Mouse (Mus musculus) right cerebral cortex, postnatal 4 days (tissue): Measurements from ENCODE around the gene Rnf207.
A peak's percentile ranks its signal among the peaks of the same experiment; 100 is the strongest.

ENCODE experiments used
- DNase-seq: peaks from one replicate; pipeline ENCODE4 v3.0.0-alpha.2; 2022

Rnf207 gene

DNA sequence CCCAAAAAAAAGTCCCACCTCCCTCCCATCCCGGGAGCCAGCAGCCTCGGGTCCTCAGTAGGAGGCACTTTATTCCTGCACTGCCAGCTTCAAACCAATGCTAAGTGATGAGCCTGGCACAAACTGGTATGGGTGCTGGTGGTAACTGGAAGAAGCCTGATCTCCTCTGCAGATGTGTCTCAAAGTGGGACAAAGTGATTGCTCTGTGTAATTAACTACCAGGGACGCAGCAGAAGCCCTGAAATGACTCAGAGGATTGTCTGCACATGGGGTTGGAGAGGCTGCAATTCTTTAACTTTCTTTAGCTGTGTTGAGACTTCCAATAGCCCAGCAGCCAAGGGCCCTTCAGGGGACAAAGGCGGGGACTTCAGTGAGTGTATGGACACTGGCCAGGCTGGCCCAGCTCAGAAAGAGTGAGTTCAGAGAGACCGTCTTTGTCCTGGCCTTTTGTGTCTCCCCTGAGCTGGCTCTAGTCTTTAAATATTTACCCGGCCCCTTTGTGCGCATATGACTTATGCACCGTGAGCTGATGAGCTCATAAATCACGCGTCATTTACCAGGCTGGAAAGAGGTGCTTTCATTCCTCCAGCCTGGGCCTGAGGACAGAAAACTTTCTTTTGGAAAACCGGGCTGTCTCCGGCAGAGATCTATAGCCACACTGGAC is 26.6 kb downstream of the Rnf207 start:
- DNase-seq, result no peak

DNA sequence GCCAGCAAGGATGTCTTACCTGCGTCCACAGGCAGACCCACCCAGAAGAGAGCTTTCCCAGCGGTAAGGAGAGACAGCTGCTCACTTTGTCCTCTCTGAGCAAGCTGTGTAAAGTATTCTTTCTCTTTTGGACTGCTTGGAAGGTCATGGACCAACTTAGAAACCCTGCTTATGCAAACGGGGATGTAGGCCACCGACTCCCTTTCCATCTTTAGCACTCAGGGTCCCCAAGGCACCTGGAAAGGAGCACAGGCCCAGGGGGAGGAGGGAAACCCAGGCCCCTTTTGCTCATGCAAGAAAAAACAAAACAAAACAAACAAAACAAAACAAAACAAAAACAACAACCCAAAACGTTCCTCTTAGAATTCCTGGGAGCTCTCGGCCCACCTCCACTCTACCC is 27.2 kb downstream of the Rnf207 start, which contains the start of gene Hes3:
Hes3 (minus strand) TSS at position 101 of the 400 bp plus-strand sequence.
- no peak for DNase-seq

DNA sequence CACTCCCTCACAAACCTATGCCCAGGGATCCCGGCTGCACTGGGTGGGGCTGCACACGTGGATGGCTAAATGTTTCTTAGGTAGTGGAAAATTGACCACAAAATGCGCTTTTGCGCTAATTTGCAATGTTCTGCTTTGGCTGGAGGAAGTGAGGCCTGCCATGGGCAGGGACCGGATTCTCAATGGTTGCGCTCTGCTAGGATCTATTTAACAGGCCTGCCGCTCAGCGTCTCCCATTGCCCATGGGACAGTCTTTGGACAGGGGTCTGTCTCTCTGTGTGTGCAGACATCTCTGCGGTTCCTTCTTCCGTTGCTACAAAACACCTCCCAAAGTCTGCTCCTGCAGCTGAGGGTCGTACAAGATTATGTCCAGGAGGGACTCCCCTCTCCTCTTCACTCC is 27.8 kb downstream of the Rnf207 start:
- DNase-seq, result no peak

DNA sequence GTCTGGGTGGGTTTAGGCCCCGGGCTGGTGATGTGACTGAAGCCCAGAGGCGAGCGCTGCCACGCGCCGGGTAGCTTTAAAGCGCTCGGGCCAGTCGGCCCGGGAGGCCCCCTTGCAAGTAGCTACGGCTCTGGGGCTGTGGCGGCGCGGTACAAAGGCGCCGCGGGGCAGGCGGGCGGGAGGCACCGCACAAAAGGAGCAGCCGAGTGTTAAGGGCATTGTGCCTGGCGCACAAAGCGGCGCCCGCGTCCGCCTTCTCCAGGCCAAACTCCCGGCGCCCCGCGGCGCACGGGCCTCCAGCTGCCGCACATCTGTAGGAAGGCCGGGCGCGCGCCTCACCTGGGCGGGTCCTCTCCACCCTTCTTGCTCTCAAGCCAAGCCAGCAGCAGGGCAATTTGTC is 28.4 kb downstream of the Rnf207 start:
- DNase-seq, result no peak

DNA sequence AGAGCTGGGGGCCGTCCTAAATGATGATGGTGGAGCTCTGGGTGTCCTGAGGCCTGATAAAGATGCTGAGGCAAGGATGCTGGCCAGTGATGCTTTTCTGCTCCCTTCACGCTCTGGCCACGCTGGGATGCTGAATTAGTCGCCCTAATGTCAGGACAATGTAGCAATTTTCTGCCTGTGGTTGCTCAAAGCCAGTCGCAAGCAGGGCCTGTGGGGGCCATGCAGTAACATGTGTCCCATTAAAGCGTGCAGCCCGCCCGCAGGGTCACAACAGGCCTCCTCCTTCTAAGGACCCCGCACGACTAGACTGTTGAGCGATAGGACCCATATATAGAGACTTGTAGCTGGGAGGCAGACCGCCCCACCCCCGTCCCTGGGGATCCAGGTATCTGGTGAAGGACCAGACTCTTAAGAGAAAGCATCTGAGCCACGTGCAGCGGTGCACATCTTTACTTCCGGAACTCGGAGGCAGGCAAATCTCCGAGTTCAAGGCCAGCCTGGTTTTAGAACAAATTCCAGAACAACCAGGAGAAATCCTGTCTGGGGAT is 30.3 kb downstream of the Rnf207 start:
- DNase-seq, result no peak

DNA sequence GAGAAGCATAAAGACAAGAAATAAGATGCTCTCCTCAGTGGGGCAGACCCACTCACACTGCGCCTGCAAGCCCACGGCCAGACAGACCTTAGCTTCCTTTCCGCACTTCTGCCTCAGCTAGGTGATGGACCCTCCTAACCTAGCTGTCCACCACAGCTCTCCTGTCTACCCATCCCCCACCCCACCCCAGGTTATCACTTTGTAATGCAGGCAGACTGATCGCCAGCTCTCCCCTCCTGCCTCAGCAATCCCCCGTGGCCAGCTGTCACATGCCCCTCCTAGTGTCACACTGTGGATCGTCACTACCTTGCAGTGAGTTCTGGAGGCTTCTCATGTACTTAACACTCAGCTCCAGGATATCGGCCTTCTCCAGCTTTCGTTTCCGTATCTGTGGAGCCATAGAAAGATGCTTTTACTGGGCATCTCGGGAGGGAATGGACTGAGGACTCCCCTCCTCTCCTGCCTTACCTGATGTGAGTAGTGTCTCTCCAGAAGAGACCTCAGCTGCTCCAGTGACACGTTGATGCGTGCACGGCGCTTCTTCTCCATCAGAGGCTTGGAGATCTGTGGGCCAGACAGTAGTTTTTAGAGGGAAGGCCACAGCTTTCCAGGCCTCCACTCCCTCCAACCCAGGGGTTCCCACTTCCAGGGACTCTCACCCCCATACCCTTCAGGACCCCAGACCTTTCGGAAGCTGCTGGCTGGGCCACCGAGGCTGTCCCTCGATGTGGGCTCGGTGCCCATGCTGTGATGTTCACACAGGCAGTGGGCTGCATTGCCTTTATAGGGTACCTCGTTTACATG is 31.3 kb downstream of the Rnf207 start:
- no peak for DNase-seq

DNA sequence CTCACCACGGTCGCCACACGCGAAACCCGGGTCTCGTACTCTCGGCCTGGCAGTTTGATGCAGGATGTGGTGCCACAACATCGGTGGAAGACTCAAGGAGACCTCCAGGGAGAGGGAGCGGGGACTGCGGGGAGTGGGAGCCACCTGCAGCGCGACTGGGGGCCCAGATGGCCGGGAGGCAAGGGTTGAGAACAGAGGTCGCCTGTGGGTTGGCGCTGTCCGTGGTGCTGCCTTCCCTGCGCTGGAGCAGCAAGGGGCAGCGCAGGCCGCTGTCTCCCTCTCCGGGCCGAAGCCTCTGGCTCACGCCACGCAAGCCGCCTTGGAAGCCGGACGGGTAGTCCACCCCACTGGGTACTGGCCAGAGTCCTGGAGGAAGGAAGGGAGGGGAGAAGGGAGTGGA is 31.9 kb downstream of the Rnf207 start:
- DNase-seq, result peak; percentile 49

DNA sequence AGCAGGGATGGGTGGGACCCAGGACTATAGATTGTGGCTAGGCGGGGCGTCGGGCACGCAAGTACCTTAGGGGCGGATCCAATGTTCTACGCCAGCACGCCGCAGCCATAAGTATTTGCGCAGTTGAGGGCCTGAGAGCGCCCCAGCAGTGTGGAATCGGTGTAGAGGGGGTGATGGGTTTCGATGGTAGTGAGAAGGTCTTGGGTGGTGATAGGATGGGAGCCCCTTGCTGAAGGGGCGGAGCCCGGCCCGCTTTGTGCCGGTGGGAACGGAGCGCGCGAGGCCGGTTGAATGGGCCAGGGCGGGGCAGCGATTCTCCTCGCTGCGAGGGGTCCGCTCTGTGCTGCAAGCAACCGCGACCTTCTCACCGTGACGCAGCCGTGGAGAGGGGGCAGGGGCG is 32.6 kb downstream of the Rnf207 start:
- peak; percentile 40 for DNase-seq

DNA sequence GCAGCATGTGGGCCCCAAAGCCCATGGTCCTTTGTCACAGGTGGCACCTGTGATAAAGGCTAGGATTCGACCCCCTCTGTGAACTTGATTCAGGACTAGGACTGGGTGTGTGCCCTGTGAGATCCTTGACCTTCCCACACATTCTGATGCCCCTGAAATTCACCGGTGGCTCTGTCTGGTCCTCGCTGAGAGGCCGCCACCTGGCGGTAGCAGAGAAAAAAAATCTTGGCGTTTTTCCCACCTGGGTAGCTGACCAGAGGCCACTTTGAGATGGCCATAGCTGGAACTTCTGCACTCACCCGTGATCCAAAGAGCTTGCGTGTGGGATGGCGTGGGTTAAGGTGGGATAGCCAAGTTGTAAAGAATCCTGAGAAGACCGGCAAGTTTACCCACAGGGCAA is 33.3 kb downstream of the Rnf207 start:
- peak; percentile 33 for DNase-seq

DNA sequence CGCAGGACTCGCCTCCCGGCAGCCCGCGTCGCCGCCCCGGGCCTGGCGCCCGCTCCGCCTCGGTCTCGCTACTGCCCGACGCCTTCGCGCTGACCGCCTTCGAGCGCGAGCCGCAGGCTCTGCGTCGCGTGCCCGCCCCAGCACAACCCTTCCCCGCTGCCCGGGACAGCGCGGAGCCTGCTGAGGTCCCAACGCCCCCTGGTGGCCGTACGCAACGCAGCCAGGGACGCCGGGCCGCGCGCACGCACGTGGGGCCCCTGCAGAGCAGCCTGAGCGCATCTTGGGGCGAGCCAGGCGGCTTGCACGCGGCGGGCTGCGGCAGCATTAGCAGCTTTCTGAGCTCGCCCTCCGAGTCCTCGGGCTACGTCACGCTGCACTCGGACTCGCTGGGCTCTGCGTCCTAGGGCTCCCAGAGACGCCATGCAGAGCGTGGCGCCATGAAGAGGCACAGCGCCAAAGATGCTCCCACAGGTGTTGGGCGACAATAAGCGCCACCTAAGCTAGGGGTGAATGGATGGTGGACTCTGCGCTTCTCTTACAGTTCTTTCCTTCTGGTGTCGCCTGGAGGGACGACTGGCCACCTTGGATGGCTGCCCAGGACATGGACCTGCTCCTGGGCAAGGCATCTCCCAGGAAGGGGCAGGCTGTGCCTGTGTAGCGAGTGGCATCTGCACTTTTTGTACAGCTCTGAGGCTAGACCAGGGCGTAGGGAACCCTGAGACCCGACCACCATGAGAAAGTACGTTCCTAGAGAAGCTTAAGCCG is 35.4 kb downstream of the Rnf207 start:
- DNase-seq, result peak; percentile 89

DNA sequence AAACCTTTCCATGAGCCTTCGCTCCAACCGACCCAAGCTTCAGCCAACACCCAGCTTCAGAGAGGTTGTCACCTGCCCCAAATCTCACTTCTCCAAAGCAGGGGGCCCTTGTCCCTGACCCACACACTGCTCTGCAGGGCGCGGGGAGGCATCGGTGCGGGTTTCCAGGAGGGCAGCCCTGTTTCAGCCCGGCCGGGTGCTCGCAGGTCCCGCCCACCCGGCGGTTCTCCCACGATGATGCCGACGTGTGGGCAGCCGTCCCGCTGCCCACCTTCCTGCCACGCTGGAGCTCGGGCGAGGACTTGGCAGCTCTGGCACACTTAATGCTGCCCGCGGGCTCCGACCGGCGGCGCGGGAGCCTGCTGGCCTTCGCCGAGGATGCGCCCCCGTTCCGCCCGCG is 36.1 kb downstream of the Rnf207 start:
- DNase-seq, result no peak

DNA sequence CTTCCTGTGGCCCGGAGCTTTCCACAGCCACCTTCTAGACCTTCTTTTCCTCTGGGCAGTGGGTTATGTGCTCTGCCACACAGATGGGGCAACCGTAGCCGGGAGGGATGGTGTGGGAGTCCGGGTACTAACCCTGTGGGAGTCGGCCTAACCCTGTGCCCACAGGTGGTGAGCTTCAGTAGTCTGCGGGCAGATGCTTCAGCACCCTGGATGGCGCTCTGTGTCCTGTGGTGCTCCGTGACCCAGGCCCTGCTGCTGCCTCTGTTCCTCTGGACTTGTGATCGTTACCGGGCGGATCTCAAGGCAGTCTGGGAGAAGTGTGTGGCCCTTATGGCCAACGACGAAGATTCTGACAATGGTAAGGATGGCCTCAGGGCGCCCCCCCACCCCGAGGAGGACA is 37.2 kb downstream of the Rnf207 start:
- DNase-seq, result no peak

DNA sequence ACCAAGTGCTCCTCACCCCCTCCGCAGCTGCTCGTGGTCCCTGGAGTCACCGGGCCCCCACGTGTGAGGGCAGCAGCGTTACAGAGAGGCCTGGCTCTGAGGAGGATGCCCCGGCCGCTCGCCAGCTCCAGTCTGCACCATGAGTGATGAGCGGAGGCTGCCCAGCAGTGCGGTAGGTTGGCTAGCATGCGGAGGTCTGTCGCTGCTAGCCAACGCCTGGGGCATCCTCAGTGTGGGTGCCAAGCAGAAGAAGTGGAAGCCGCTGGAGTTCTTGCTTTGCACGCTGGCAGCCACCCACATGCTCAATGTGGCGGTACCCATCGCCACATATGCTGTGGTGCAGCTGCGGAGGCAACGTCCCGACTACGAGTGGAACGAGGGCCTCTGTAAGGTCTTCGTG is 39.8 kb downstream of the Rnf207 start:
- DNase-seq, result no peak

DNA sequence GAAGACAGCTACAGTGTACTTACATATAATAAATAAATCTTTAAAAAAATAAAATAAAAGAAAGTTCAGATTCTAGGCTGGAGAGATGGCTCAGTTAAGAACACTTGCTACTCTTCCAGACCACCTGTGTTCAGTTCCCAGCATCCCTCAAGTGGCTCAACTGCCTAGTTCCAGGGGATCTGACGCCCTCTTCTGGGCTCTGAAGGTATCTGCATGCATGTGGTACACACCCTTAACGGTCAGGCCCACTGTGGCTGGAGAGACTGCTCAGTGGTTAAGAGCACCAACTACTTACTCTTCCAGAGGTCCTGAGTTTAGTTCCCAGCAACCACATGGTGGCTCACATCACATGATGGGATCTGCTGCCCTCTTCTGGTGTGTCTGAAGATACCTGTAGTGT is 40.9 kb downstream of the Rnf207 start:
- DNase-seq, result no peak

DNA sequence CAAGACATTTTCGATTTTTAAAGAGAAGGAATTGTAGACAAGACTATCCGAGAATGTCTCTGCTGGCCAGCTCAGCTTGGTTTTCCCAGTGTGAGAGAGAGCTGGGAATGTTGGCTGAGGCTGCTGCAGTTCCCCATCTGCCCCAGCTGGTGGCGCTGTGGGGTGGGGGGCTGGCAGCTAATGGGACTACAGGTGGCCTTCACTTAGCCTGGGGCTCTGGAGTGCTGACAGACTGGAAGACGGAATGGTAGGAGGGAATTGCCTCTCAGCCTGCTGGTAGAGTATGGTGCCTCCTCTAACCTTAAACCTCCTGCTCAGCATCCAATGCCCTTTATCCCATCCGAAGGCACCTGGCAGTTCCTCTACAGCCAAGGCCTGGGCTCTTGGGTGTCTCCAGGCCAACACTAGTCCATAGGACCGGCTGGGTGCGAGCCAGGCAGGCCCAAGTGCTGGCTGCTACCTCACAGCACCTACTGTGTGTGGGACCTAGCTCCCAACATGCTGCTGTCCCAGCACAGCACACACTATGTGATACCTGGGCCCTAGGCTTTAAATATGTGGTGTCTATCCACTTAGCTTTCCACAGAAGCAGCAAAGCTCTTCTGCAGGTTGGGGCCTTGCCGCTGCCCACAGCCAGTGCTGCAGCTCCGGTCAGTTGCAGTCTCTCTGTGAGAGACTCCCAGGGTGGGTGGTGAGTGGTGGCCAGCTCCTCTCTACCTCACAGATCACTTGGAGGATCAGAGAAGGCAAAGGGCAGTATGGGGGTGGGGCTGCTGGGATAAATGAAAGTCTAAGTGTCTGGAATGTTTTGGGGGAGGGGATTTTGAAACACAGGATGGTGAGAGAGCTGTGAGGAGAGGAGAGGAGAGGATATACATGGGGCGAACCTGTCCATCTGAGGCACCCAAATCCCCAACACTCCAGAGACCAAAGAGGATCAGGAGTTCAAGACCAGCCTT is 42.1 kb downstream of the Rnf207 start:
- no peak for DNase-seq

DNA sequence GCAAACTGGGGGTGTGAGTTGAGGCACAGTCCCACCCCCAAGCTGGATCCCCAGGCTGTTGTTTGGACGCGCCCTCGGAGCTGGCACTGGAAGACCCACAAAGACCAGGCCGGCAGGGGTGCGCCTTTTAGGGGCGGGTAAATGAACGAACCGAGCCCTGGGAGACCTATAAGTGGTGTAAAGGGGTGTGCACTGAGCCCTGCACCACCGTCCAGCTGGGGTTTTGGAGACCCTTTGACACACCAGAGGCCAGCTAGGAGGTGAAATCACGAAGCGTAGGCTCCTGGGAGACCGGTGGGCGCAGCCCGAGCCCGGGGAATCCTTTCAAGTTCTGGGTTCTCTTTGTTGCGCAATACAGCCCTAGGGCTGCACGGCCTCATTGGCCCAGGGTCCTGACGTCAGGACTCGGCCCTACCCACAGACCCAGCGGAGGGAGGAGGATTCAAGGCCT is 44.1 kb downstream of the Rnf207 start:
- no peak for DNase-seq

DNA sequence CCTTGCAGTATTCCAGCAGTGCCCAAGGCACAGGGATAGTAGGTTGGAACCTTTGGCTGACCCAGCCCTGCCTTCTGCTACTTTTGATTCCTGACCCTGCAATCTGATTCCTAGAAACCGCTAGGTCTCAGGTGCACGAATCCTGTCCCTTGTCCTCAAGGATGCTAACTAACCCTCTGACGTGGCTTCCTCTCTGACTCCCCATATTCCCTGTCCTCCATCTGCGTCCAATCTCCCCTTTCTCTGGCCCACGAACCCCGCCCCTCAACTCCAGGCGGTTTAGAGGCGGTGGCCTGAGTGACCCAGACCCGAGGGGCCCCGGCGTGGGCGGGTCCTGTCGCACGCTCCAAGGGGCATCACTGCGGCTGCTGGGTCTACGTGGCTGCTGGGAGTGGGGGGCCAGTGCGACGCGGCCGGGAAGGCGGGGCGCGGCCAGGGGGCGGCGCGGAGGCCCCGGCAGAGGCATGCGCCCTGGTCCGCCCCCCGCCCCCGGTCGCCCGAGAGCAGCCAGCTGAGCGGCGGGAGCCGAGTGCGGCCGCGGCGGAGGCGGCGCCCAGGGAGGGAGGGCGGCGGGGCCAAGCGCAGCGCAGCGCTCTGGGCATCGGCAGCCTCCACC is 45.1 kb downstream of the Rnf207 start, which contains the start of gene Gpr153:
Gpr153 (plus strand) TSS at position 612 of the 616 bp plus-strand sequence.
- peak; percentile 55 for DNase-seq

DNA sequence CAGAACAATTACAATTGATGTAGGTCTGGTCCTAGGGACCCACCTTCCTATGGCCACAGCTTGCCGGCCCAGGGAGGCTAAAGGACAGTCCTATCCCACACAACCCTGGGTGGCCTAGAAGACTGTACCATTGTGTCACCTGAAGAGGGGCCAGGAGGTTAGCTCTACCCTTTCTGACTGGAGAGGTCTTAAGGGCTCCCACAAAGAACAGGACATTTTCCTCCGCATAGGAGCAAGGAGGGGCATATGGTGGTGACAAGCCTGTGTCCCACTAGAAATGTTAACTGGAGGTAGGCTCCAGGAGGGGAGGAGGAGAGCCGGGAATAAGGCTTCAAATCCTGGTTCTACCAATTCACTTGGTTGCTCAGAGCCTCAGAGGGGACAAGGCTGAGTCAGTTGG is 45.6 kb downstream of the Rnf207 start:
- DNase-seq, result no peak

DNA sequence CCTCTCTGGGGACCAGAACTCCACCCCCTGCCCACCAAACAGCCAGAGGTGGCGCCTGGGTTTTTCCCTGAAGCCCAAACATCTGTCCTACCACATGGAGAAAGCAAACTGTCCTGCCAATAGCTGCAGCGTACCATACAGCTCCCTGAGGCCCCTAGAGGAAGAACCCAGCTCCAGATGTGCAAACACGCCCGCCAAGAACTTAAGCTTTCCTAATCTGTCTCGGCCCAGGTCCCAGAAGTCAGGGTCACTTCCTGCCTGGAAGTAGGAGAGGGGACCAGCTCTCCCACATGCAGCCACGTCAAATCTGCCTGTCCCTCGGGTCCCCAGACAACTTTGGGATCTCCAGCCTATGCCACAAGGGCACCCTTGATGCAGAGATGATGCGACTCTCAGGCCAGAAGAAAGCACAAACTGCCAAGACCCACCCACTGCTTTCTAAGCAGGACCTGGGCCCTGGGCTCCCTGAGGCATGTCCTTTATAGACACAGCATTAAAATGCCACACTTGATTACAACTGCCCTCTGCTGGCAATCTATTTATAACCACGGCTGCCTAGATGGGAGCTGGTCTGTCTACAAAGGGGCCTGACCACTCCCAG is 46.2 kb downstream of the Rnf207 start:
- no peak for DNase-seq

DNA sequence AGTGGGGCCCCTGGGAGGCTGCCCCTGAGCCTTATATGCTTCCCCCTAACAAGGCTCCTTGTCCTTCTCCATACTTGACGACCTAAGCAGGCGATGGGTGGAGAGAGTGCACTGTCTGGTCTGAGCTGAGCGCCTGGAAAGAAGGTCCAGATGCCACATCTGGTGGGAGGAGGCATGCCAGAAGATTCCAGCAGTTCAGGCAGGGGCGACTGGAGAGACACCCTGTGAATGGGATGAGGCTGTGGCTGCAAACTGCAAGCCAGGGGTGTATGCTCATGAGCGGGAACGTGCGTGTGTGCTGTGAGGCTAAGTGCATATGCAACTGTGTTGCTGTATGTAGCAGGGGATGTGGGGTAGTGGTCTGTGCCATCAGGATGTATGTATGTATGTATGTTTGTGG is 46.8 kb downstream of the Rnf207 start:
- DNase-seq, result no peak

DNA sequence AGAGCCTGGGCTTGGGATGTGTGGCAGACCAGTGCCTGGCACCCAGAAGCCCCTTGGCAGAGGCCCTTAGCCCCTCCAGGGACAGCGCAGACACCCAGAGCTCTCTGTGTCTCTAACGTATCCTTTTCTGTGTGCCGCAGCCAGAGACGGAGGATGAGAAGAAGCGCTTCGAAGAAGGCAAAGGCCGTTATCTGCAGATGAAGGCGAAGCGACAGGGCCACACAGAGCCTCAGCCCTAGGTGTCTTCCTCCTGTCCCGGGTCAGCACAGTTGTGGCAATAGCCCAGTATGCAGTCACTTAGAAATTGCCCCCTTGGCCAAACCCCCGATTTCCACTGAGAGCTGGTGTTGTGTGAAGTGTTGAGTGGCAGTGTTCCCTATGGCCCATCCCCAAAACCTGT is 47.5 kb downstream of the Rnf207 start:
- no peak for DNase-seq
